Mouse (Mus musculus): Measurements from ENCODE around the gene Zscan29.
A peak's percentile ranks its signal among the peaks of the same experiment; 100 is the strongest.

Zscan29 gene

DNA sequence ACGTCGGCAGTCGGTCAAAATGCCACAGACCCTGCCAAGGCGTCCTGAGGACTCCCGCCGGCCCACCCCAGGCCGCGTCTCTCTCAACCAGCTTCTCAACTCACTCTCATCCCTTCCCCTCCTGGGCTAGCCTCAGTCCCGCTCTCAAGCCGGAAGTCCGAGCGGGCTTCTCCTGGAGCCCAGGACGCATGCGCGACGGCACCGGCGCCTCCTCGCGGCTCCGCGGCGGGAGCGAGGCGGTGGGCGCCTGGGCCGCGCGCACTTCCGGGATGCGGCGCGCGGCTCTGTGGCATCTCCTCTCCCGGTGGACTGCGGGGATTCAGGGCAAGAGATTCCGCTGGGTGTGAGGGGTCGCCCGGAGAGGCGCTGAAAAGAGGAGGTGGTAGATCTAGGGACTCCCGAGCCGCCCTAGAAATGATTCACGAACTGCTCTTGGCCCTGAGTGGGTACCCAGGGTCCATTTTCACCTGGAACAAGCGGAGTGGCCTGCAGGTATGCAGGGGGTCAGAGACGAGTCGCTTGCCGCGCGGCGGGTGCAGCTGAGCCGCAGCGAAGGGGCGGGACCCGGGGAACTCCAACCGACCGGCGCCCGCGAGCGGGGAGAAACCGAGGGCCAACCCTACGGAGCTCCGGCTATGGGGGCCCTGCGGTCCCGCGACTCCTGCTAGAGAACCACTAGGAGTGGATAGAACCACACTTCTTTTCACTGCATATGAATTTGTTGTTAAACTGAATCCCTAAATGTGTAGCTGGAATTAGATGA lies at the start of gene Zscan29:
TSS of gene Zscan29 (minus strand) at position 146 of the 763 bp plus-strand sequence.
- peak; percentile 93 for DNase-seq (ENCODE audit: low read depth, low spot score)

DNA sequence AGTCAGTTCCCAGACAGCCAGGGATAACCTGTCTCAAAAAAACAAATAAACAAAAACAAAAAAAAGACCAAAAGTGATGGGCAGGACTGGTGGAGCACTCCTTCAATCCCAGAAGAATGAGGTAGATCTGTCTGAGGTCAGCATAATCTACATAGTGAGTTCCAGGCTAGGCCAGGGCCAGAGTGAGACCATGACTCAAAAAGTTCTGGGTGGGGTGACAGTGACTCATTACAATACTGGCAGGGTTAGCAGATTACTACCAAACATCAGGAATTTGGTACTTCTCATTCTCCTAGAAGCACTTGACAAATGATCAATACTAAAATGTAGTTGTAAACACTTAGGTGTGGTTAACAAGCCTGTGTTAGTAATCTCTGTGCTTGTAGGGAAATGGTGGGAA lies 49.1 kb upstream of the Zscan29 start:
- DNase-seq (ENCODE audit: low read depth, low spot score): no peak

DNA sequence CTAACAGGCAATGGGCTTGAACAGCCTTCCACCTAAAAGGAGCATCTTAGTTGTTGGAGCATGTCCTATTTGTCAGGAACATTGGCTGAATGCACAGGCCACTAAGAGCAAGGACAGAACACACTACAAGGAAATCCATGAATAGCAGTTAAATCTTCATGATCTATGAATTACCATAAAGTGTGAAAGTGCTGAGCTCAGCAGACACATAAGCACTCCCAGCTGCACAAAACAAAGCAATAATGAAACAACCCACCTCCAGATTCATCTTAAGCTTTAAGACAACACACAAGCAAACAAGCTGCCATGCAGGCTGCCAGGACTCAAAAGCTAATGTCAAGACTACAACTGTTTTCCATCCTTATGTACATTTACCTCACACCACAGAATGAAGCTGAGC lies 48.3 kb upstream of the Zscan29 start:
- DNase-seq (ENCODE audit: low read depth, low spot score): no peak

GRCm38 (mm10) chr2:121214491-121214890 lies 43.6 kb upstream of the Zscan29 start:
- DNase-seq (ENCODE audit: low read depth, low spot score): no peak

DNA sequence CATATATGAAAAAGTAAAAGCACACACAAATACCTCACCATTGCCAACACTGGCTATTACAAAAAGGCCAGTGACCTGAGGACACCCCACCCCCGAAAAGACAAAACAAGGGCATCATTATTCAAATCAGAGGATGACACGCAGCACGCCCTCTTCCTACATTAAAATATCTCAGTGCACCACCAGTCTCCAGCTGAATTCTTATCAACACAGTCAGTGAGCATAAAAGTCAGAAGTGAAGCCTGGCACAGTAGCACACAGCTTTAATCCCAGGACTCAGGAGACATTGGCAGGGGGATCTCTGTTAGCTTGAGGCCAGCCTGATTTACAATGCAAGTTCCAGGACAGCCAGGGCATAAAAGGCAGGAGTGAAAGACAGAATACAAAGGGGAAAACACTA lies 35.6 kb upstream of the Zscan29 start:
- DNase-seq (ENCODE audit: low read depth, low spot score): no peak

- no peak for DNase-seq (ENCODE audit: low read depth, low spot score)
These were observed 33.4 kb upstream of the Zscan29 start for GRCm38 (mm10) chr2:121204276-121204675.

DNA sequence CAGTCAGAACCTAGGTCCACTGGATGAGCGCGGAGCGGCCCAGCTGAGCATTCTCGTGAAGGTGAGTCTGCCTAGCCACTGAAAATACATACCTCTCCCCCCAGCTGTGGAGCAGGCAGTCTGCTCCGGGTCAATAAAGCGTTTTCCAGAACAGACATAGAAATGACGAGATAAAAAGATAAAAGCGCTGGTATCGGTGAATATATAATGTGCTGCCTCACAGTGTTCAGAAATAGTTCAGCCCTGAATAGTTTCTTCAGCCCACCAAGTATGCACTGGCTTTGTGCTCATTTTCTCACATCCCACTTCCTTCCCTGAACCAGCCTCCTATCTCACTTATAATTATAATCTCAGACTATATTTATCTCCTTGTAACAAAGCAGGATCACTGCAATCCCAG lies 24.5 kb upstream of the Zscan29 start:
- DNase-seq (ENCODE audit: low read depth, low spot score): no peak

- DNase-seq (ENCODE audit: low read depth, low spot score): peak; percentile 24
These were observed 17.6 kb upstream of the Zscan29 start for GRCm38 (mm10) chr2:121188530-121188929.

DNA sequence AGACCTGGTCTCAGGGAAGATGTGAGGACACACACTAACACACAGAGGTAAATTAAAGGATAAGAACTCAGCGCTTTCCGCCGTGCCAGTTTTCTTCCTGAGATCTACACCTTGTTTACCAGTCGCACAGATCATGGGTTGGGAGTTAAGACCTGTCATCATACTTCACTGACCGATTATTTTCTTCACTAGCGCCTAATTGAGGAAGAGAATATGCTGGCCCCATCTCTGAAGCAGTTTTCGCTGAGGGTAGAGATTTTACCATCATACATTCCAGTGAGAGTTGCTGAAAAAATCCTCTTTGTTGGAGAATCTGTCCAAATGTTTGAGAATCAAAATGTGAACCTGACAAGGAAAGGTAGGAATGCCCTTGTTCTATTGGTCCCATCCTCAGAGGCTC lies 13.2 kb upstream of the Zscan29 start:
- no peak for DNase-seq (ENCODE audit: low read depth, low spot score)

- no peak for DNase-seq (ENCODE audit: low read depth, low spot score)
These were observed 12.5 kb upstream of the Zscan29 start for GRCm38 (mm10) chr2:121183431-121183830.

GRCm38 (mm10) chr2:121178828-121179479 lies 8.0 kb upstream of the Zscan29 start:
- peak; percentile 20 for DNase-seq (ENCODE audit: low read depth, low spot score)

- DNase-seq (ENCODE audit: low read depth, low spot score): no peak
These were observed 399 bp downstream of the Zscan29 start, which contains the start of gene Tubgcp4 for GRCm38 (mm10) chr2:121170481-121170971. Gene Tubgcp4 (plus strand): TSS chr2:121170654.

DNA sequence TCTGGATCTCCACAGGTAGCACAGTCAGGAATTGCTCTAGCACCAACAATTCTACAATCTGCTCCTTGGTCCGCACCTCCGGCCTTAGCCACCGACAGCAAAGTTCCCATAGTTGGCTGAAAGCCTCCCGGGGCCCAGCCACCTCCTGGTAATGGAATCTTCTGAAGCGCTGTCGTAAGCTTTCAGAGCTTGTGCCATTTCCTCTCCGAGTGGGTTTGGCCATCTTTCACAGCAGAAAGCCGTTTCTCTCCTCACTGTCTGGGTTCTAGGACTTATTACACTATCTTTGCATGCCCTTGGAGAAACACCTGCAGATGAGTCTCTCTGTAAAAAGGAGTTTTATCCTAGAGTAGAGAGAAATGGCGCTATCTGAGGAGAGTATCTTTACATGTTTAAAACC lies 1.0 kb downstream of the Zscan29 start:
- DNase-seq (ENCODE audit: low read depth, low spot score): peak; percentile 50

DNA sequence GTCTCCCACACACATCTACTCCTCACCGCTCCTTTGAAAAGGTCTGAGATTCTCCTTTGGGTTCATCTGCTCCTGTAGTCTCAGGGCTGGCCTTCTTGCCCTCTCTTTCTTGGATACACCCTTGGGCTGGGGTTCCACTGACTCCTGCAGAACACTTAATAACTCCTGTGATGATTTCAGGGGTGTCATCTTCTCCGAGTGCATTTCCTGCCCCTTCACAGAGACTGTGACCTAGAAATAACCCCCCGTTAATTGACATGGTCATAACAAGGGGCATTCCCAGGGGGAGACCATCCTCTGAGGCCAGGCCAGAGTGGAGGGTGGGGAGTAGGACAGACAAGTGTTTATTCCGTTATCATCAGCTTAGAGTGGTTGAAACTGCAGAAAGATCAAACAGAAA lies 1.8 kb downstream of the Zscan29 start:
- no peak for DNase-seq (ENCODE audit: low read depth, low spot score)

DNA sequence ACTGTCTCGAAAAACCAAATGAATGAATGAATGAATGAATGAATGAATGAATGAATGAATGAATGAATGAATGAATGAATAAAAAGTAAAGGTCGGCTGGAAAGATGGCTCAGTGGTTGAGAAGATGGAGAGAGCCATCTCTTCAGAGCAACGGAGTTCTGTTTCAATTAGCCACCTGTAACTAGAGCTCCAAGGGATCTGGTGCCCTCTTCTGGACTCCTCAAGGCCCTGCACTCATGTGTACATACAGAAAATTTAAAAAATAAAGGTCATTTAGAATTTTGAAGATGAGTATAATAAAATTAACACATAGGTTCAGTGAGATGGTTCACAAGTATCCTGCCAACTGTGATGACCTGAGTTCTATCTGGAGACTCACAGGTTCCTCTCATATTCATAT lies 17.8 kb downstream of the Zscan29 start:
- peak; percentile 35 for DNase-seq (ENCODE audit: low read depth, low spot score)

- no peak for DNase-seq (ENCODE audit: low read depth, low spot score)
These were observed 21.2 kb downstream of the Zscan29 start for GRCm38 (mm10) chr2:121149679-121150078.

DNA sequence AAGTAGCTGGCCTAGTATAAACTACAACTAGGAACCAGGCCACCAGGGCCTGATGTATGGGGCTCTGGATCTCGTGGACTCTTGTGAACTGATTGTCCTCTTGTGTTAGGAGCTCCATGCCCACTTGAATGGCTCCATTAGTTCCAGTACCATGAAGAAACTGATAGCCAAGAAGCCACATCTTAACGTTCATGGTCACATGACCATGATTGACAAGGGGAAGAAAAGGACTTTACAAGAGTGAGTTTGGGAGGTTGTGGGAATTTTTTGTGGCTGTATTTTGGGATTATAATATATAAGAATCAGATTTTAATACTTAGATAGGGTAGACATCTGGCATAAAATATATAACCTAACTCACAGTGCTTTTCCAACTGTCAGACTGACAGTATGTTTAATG lies 28.5 kb downstream of the Zscan29 start:
- peak; percentile 15 for DNase-seq (ENCODE audit: low read depth, low spot score)

DNA sequence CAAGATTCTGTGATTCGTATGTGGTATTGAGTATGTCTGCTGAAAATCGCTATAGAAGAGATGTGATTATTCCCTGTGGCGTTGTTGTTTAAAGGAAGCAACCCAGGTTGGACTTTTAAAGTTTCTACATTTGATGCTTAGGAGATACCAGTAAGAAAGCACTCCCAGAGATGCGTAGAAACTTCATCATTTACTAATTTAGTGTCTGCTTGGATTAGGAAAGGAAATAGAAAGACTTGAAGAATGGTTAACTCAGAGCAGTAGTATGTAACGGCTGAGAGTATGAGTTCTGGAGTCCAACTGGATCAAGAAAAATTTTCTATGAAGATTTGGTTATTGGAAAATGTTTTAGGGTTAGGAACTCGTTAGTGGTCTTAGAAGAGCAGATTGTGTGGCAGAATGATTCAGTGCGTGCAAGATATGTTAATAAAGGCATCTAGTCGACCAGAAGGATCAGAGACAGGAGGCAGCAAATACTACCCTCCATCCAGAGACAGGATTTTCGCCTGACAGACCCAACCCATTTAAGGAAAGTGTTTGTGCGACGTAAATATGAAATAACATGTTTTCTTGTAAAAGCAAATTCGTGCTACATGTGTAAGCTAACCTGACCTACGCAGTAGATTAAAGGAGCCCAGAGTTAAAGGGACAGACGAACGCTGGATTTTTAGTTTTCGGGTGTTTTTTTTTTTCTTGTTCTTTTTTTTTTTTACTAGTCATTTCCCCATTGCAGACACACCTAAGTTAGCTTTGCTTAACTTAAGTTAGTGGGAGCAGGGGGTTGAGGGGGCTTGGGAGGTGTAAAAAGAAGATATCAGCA lies 29.5 kb downstream of the Zscan29 start:
- DNase-seq (ENCODE audit: low read depth, low spot score): peak; percentile 64

GRCm38 (mm10) chr2:121140018-121140882 lies 30.7 kb downstream of the Zscan29 start, which contains the start of the genes Adal and Lcmt2:
Gene Adal (plus strand): TSS chr2:121140428.
Gene Lcmt2 (minus strand): TSS chr2:121140653.
- peak; percentile 97 for DNase-seq (ENCODE audit: low read depth, low spot score)

DNA sequence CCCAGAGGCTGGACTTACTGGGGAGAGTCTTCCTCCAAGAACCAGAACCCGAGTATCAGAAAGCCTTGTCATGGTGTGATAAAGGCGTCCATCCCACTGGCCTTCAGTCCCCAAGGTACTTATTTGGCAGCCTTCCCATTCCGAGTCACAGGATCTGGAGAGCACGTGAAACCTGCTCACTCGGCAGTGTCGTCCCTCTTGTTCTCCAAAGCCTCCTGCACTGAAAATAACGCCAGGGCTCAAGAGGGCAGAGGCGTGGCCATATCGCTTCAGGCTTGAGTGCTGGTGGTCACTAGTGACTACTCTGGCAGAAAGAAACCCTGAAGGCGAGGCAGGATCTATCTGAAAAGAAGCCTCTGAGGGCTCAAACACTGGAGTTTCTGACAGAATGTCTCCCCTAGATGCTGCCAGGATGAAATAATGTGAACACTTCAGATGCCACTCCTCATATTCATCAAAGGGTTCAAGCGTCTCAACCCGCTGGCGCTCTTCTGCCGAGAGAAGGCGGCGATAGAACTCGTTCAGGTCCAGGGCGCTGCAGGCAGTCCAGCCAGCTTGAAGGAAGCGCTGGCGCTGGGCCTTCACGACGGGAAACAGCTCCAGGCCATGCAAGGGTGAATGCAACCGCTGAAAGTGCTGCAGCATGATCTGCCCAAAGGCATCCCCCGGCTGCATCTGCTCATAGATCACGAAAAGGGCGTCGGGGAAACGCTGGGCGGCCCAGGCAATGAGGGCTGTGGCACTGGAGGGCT lies 31.5 kb downstream of the Zscan29 start:
- no peak for DNase-seq (ENCODE audit: low read depth, low spot score)
